Mouse (Mus musculus) lung, adult 2 months (tissue): Measurements from ENCODE around the gene Neurod2.

ENCODE experiments used
- CTCF ChIP-seq: fragments of 200-500 bp; IDR thresholded peaks from 2 replicates; pipeline ENCODE4 v1.5.1; 2011; ENCODE audit warnings: mild to moderate bottlenecking, low read length, control low read depth; ENCODE audit not compliant: insufficient read depth
- POLR2A ChIP-seq: fragments of 200-500 bp; IDR thresholded peaks from 2 replicates; pipeline ENCODE4 v1.6.1; 2011; ENCODE audit warnings: low read depth, mild to moderate bottlenecking, control low read depth, low read length, borderline replicate concordance; ENCODE audit errors: extremely low read depth

- no peak for TF ChIP-seq CTCF
- TF ChIP-seq POLR2A: no peak
These were observed 36.8 kb upstream of the Neurod2 start for GRCm38 (mm10) chr11:98366290-98366689.
